Mouse (Mus musculus) liver, postnatal 0 days (tissue): Measurements from ENCODE around the gene Arhgef33.

Source experiments
- CTCF ChIP-seq: sonication (generic); IDR thresholded peaks from 2 replicates; pipeline ENCODE4 v1.5.1; 2016; ENCODE audit warnings: antibody characterized with exemption, low read depth
- EP300 ChIP-seq: IDR thresholded peaks from 2 replicates; pipeline ENCODE4 v1.6.1; 2016; ENCODE audit warnings: antibody characterized with exemption, low read depth, mild to moderate bottlenecking

- TF ChIP-seq EP300, result no peak
- no peak for TF ChIP-seq CTCF
These were observed 119.0 kb downstream of the Arhgef33 start for GRCm38 (mm10) chr17:80426171-80426570.
